Mouse (Mus musculus) left cerebral cortex, adult 11 months (tissue): ENCODE results near the gene Gm13289.
"Not testable (repeated sequence)": the region's sequence is repeated elsewhere in the genome, so short reads cannot be mapped to it uniquely, and the experiment has no call there.

Experiments
- DNase-seq: peaks from one replicate; pipeline ENCODE4 v3.0.0; 2022; ENCODE audit warnings: low spot score

Gene Gm13289

DNA sequence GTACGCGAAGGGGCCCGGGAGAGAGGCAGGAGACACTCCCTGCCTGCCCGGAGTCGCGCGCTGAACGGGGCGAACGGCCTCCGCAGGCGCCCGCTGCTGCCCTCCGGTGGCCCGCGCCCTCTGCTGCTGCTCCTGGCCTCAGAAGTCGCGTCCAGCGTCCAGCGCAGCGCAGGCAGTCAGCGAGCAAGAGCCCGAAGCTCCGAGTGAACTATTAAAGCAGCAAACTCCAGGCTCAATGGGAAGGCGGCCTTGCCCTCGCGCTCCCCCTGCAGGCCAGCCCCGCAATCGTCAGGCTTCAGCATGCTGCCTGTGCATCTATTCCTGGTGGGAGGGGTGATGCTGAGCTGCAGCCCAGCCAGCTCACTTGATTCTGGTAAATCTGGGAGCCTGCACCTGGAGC is at the start of gene Gm13289:
Gm13289 (plus strand) TSS at position 301 of the 400 bp plus-strand sequence.
- not testable (repeated sequence) for DNase-seq

DNA sequence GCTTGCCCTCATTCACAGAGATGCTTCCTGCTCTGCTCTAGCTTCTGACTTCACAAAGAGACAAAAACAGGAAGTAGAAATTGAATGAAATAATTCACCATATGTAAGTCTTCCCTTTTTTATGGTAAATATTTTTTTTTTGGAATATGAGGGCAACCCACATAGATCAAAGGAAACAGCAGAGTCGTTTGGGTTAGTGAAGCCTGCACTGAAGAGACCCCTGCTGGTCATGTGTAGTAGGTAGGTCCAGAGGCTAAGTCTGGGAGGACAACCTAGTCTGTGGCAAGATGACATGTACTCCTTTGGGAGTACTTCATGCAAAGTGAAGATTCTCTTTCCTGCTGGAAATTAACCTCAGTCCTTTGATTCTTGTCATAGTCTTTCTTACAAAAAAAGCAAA is 49.4 kb upstream of the Gm13289 start:
- DNase-seq = no peak

DNA sequence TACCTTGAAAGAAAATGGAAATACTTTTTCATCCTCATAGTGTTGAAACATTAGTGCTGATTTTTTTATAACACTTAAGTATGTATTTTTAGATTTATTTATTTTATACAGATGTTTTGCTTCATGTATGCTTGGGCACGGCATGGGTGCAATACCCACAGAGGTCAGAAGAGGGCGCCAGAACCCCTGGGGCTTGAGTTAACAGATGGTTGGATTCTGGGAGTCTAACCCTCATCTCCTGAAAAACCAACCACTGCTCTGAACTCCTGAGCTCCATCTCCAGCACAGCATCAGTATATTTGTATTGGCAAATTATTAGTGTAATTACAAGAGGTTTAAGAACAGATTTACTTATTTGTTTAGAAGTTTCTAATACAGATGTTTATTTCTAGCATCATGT is 38.2 kb upstream of the Gm13289 start:
- DNase-seq = no peak

DNA sequence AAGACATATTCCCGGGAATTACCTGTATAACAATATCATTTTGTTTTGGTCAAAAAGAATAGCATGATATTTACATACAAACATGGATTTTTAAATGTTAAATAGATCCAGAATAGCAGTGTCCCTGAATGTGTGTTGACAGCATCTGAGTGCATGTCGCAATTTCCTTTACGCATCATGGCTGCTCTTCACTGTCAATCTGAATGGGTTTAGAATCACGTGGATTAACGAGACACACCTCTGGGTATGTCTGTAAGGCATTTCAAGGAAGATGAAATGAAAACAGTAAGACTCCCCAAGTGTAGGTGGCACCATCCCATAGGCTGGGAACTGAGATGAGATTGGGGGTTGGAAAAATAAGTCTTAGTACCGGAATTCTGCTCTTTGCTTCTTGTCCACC is 37.7 kb upstream of the Gm13289 start:
- DNase-seq = no peak

DNA sequence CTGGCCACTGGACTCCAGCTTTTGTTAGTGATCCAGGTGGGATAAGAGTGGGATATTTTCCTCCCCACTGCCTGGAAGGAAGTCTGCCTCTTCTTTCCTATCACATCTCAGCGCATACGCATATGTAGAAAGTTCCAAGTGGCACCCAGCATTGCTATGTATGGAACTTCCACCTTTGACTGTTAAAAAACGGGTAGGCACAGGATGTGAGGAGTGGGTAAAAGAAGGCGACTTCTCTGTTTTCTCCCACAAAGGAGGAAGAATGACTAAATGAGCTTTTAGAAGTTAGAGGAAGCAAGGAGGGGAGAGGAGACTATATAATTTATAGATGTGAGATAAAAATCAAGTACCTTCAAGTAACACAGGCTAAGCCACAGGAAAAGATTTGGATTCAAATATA is 35.3 kb upstream of the Gm13289 start:
- DNase-seq = no peak

DNA sequence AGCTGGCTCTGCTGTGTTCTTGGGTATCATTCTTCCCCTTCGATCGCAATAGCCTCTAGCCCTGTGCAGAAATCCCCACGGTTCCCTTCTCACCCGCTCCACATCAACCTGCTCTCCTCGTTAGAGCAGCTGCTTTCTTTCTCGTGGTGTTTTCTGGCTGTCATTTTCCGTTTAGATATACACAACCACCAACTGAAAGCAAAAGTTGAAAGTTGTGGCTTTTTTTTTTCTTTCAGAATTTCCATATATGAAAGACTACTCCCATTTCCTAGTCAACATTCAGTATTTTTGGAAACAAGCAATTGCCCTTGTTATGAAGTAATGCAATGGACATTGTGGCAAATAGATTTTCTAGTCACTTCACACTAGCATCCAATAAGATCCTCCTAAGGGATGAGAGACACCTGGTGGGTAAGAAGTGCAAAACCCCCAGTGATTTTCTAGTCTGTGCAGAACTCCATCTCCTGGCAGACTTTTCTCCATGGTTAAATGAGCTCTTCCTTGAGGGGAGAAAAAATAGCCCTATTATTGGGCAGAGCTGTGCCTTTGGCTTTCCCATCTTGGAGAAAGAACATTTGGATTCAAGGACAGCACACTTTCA is 33.9 kb upstream of the Gm13289 start:
- no peak for DNase-seq

DNA sequence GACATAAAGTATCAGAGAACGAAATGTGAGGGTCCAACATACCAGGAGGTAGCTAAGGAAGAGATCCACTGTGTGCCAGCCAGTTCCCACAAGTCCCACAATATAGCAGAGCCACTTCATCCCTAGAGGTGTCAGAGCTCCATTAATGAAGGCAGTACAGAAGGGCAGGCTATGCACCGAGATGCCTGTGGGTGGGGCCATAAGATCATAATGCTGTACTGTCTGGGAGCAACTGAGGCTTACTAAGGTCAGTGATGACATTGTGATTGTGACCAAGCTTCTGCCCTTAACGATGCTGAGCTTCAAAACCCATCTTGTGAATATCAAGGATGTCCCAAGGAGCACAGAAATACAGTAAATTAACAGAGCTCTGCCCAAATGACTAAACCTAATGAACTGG is 32.5 kb upstream of the Gm13289 start:
- DNase-seq = no peak

DNA sequence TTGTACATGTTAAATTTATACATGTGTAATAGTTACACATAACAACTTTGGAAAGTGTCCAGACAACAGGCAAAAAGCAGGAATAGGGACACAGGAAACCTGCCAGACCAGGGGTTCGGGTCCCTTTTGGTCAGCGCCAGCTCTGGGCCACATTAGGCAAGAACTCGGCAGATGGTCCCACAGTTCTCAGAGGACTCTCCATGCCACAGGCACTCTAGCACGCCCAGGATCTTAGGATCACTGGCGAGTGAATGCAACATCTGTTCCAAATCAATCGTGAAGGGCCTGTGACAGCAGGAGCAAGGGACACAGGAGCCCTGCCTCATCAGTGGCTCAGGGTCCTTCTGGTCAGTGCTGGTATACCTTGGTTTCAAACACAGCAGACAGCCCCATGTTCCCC is 26.8 kb upstream of the Gm13289 start:
- DNase-seq = no peak

DNA sequence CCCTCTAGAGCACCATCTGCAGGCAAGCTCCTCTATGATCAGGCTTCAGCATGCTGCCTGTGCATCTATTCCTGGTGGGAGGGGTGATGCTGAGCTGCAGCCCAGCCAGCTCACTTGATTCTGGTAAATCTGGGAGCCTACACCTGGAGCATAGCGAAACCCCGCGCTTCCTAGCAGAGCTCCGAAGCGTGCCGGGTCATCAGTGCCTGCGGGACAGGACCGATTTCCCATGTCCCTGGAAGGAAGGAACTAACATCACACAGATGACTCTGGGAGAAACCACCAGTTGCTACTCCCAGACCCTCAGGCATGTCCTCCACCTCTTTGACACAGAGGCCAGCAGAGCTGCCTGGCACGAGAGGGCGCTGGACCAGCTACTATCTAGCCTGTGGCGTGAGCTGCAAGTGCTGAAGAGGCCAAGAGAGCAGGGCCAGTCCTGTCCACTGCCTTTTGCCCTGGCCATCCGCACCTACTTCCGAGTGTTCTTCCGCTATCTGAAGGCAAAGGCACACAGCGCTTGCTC is 21.8 kb upstream of the Gm13289 start, which contains the start of gene Gm13271:
Gm13271 (plus strand) TSS at position 51 of the 523 bp plus-strand sequence.
- DNase-seq = peak; percentile 61

DNA sequence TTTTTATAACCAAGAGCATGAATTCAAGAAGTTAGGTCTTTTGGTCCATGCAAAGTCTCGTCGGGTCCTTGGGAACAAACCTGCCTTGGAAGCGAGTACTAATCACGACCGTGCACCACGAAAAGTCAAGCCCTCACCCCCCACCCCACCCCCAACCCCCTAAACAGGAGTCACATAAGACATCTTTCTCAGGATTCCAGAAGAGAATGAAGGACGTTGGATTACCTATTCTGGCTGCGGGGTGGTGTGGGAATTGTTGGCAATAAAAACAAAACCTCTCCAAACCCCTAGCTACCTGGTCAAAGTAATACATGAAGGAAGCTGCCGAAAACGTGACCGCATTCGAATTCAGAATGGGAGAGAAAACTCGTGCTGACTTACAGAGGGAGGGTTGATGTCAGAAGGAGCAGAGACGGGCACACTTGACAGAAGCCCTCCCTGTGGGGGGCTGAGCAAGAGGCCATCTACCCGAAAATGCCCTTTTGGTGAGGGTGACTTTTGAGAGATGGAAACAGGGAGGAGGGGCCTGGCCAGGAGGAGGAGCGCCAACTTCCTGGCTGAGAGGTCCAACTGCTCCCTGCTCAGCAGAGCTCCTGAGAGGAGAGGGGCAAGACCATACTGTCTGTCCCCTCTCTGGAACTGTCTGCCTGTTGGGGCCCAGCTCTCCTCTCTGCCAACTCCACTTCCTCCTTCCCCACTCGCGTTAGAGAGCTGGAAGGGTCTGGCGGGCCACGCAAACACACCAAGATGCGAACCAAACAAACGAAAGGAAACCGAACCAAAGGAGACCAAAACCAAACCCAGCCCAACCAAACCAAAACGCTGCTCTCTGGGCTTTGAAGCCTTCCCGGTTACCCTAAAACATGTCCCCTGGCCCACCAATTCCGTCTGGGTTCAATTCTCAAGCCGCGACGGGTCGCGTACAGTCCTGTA is 19.9 kb upstream of the Gm13289 start:
- DNase-seq = not testable (repeated sequence)

DNA sequence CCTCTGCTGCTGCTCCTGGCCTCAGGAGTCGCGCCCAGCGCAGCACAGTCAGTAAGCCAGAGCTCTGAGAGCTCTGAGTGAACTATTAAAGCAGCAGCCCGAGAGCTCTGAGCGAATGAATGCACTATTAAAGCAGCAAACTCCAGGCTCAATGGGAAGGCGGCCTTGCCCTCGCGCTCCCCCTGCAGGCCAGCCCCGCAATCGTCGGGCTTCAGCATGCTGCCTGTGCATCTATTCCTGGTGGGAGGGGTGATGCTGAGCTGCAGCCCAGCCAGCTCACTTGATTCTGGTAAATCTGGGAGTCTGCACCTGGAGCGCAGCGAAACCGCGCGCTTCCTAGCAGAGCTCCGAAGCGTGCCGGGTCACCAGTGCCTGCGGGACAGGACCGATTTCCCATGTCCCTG is 19.1 kb upstream of the Gm13289 start:
- peak; percentile 89 for DNase-seq

DNA sequence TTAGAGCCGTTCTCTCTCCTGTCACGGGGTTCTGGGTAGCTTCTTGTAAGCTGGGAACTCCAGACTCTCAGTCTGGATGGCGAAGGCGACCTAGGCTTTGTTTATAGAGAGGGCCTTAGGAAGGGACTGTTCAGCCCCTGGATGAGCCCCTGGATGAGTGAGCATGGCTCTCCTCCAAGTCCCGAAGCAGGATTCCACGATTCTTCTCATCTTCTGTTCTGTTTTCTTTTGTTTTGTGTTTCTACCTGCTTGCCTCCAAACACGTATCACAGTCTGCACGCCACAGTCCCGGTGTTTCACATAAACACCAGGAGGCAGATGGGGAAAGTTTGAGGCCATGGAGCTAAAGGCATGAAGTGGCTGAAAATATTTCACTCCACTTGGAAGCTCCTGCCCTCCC is 18.0 kb upstream of the Gm13289 start:
- not testable (repeated sequence) for DNase-seq

DNA sequence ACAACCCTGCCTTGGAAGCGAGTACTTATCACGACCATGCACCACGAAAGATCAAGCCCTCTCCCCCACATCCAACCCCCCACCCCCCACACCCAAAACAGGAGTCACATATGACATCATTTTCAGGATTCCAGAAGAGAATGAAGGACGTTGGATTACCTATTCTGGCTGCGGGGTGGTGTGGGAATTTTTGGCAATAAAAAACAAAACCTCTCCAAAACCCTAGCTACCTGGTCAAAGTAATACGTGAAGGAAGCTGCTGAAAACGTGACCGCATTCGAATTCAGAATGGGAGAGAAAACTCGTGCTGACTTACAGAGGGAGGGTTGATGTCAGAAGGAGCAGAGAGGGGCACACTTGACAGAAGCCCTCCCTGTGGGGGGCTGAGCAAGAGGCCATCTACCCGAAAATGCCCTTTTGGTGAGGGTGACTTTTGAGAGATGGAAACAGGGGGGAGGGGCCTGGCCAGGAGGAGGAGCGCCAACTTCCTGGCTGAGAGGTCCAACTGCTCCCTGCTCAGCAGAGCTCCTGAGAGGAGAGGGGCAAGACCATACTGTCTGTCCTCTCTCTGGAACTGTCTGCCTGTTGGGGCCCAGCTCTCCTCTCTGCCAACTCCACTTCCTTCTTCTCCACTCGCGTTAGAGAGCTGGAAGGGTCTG is 17.0 kb upstream of the Gm13289 start, which contains the start of gene Gm13283:
Gm13283 (plus strand) TSS at position 510 of the 659 bp plus-strand sequence.
- DNase-seq = not testable (repeated sequence)

DNA sequence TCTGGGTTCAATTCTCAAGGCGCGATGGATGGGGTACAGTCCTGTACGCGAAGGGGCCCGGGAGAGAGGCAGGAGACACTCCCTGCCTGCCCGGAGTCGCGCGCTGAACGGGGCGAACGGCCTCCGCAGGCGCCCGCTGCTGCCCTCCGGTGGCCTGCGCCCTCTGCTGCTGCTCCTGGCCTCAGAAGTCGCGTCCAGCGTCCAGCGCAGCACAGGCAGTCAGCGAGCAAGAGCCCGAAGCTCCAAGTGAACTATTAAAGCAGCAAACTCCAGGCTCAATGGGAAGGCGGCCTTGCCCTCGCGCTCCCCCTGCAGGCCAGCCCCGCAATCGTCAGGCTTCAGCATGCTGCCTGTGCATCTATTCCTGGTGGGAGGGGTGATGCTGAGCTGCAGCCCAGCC is 16.3 kb upstream of the Gm13289 start:
- DNase-seq = not testable (repeated sequence)

DNA sequence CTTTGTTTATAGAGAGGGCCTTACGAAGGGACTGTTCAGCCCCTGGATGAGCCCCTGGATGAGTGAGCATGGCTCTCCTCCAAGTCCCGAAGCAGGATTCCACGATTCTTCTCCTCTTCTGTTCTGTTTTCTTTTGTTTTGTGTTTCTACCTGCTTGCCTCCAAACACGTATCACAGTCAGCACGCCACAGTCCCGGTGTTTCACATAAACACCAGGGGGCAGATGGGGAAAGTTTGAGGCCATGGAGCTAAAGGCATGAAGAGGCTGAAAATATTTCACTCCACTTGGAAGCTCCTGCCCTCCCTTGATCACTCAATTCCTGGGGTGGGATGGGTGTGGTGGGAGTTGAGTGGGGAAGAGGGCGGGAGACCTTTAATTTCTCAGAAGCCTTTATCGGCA is 14.9 kb upstream of the Gm13289 start:
- DNase-seq = peak; percentile 67

DNA sequence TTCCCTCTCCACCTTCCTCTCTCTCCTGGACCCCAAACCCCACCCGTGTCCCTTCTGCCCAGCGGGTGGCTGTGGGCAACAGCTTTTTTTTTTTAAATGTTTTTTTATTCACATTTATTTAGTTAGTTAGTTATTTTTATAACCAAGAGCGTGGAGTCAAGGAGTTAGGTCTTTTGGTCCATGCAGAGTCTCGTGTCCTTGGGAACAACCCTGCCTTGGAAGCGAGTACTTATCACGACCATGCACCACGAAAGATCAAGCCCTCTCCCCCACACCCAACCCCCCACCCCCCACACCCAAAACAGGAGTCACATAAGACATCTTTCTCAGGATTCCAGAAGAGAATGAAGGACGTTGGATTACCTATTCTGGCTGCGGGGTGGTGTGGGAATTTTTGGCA is 14.4 kb upstream of the Gm13289 start:
- not testable (repeated sequence) for DNase-seq

DNA sequence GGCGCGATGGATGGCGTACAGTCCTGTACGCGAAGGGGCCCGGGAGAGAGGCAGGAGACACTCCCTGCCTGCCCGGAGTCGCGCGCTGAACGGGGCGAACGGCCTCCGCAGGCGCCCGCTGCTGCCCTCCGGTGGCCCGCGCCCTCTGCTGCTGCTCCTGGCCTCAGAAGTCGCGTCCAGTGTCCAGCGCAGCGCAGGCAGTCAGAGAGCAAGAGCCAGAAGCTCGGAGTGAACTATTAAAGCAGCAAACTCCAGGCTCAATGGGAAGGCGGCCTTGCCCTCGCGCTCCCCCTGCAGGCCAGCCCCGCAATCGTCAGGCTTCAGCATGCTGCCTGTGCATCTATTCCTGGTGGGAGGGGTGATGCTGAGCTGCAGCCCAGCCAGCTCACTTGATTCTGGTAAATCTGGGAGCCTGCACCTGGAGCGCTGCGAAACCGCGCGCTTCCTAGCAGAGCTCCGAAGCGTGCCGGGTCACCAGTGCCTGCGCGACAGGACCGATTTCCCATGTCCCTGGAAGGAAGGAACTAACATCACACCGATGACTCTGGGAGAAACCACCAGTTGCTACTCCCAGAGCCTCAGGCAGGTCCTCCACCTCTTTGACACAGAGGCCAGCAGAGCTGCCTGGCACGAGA is 13.2 kb upstream of the Gm13289 start:
- DNase-seq = not testable (repeated sequence)

DNA sequence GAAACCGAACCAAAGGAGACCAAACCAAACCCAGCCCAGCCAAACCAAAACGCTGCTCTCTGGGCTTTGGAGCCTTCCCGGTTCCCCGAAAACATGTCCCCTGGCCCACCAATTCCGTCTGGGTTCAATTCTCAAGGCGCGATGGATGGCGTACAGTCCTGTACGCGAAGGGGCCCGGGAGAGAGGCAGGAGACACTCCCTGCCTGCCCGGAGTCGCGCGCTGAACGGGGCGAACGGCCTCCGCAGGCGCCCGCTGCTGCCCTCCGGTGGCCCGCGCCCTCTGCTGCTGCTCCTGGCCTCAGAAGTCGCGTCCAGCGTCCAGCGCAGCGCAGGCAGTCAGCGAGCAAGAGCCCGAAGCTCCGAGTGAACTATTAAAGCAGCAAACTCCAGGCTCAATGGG is 3.2 kb upstream of the Gm13289 start, which contains the start of gene Gm13290:
Gm13290 (plus strand) TSS at position 301 of the 400 bp plus-strand sequence.
- not testable (repeated sequence) for DNase-seq

DNA sequence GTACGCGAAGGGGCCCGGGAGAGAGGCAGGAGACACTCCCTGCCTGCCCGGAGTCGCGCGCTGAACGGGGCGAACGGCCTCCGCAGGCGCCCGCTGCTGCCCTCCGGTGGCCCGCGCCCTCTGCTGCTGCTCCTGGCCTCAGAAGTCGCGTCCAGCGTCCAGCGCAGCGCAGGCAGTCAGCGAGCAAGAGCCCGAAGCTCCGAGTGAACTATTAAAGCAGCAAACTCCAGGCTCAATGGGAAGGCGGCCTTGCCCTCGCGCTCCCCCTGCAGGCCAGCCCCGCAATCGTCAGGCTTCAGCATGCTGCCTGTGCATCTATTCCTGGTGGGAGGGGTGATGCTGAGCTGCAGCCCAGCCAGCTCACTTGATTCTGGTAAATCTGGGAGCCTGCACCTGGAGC is 2.8 kb downstream of the Gm13289 start, which contains the start of gene Gm13272:
Gm13272 (plus strand) TSS at position 301 of the 400 bp plus-strand sequence.
- not testable (repeated sequence) for DNase-seq

DNA sequence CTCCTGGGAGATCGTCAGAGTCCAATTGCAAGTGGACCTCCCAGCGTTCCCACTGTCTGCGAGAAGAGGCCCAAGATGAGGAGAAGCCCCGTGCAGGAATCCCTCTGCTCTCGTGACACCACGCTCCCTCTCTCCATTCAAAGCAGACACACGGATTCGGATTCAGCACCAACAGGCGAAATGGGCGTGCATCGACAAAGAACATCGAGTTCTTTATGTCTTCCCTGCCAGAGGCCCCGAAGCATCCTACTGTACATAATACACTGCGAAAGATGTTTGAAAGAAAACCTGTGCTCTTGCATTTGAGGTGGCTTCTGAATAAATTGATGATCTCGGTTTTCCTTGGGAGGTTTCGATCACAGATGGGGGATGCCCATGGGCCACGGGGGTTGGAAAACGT is 3.6 kb downstream of the Gm13289 start:
- not testable (repeated sequence) for DNase-seq

DNA sequence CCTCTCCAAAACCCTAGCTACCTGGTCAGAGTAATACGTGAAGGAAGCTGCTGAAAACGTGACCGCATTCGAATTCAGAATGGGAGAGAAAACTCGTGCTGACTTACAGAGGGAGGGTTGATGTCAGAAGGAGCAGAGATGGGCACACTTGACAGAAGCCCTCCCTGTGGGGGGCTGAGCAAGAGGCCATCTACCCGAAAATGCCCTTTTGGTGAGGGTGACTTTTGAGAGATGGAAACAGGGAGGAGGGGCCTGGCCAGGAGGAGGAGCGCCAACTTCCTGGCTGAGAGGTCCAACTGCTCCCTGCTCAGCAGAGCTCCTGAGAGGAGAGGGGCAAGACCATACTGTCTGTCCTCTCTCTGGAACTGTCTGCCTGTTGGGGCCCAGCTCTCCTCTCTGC is 5.1 kb downstream of the Gm13289 start, which contains the start of gene Ifnz:
Ifnz (plus strand) TSS at position 301 of the 400 bp plus-strand sequence.
- not testable (repeated sequence) for DNase-seq
